Mouse (Mus musculus): ENCODE results near the gene Mitd1.
A peak's percentile ranks its signal among the peaks of the same experiment; 100 is the strongest.

The Mitd1 gene

GRCm38 (mm10) chr1:37890025-37890652 lies at the start of gene Mitd1, which contains the start of gene Mrpl30:
TSS of gene Mitd1 (minus strand) at chr1:37890411.
TSS of gene Mrpl30 (plus strand) at chr1:37890477.
- DNase-seq (ENCODE audit: extremely low read depth, low read depth): peak; percentile 80

- no peak for DNase-seq (ENCODE audit: extremely low read depth, low read depth)
Observed at GRCm38 (mm10) chr1:37931806-37932205, 41.6 kb upstream of the Mitd1 start.

- no peak for DNase-seq (ENCODE audit: extremely low read depth, low read depth)
Observed at GRCm38 (mm10) chr1:37925971-37926370, 35.8 kb upstream of the Mitd1 start.

GRCm38 (mm10) chr1:37922536-37922935 lies 32.3 kb upstream of the Mitd1 start:
- no peak for DNase-seq (ENCODE audit: extremely low read depth, low read depth)

- DNase-seq (ENCODE audit: extremely low read depth, low read depth): no peak
Observed at GRCm38 (mm10) chr1:37918096-37918495, 27.9 kb upstream of the Mitd1 start.

GRCm38 (mm10) chr1:37917666-37918065 lies 27.5 kb upstream of the Mitd1 start:
- DNase-seq (ENCODE audit: extremely low read depth, low read depth): no peak

GRCm38 (mm10) chr1:37916393-37916792 lies 26.2 kb upstream of the Mitd1 start, which contains the start of gene Lyg2:
TSS of gene Lyg2 (minus strand) at chr1:37916493.
- no peak for DNase-seq (ENCODE audit: extremely low read depth, low read depth)

- no peak for DNase-seq (ENCODE audit: extremely low read depth, low read depth)
Observed at GRCm38 (mm10) chr1:37912751-37913150, 22.5 kb upstream of the Mitd1 start.

GRCm38 (mm10) chr1:37903178-37903577 lies 13.0 kb upstream of the Mitd1 start:
- peak; percentile 24 for DNase-seq (ENCODE audit: extremely low read depth, low read depth)

GRCm38 (mm10) chr1:37900288-37900687 lies 10.1 kb upstream of the Mitd1 start:
- DNase-seq (ENCODE audit: extremely low read depth, low read depth): no peak

- DNase-seq (ENCODE audit: extremely low read depth, low read depth): no peak
Observed at GRCm38 (mm10) chr1:37899816-37900215, 9.6 kb upstream of the Mitd1 start.

- DNase-seq (ENCODE audit: extremely low read depth, low read depth): no peak
Observed at GRCm38 (mm10) chr1:37894606-37895005, 4.4 kb upstream of the Mitd1 start.

GRCm38 (mm10) chr1:37891400-37891799 lies 1.2 kb upstream of the Mitd1 start:
- DNase-seq (ENCODE audit: extremely low read depth, low read depth): peak; percentile 36

- DNase-seq (ENCODE audit: extremely low read depth, low read depth): peak; percentile 68
Observed at GRCm38 (mm10) chr1:37889206-37889605, 1.0 kb downstream of the Mitd1 start.

GRCm38 (mm10) chr1:37884451-37884850 lies 5.8 kb downstream of the Mitd1 start:
- DNase-seq (ENCODE audit: extremely low read depth, low read depth): no peak

- DNase-seq (ENCODE audit: extremely low read depth, low read depth): no peak
Observed at GRCm38 (mm10) chr1:37883411-37883810, 6.8 kb downstream of the Mitd1 start.

GRCm38 (mm10) chr1:37877736-37878460 lies 12.3 kb downstream of the Mitd1 start:
- DNase-seq (ENCODE audit: extremely low read depth, low read depth): no peak

GRCm38 (mm10) chr1:37873157-37873556 lies 17.1 kb downstream of the Mitd1 start:
- no peak for DNase-seq (ENCODE audit: extremely low read depth, low read depth)

- DNase-seq (ENCODE audit: extremely low read depth, low read depth): peak; percentile 84
Observed at GRCm38 (mm10) chr1:37872131-37873067, 17.8 kb downstream of the Mitd1 start.

- no peak for DNase-seq (ENCODE audit: extremely low read depth, low read depth)
Observed at GRCm38 (mm10) chr1:37871704-37872103, 18.5 kb downstream of the Mitd1 start, which contains the start of gene Lipt1. TSS of gene Lipt1 (plus strand) at chr1:37871738.

GRCm38 (mm10) chr1:37869362-37869761 lies 20.8 kb downstream of the Mitd1 start:
- DNase-seq (ENCODE audit: extremely low read depth, low read depth): no peak

- no peak for DNase-seq (ENCODE audit: extremely low read depth, low read depth)
Observed at GRCm38 (mm10) chr1:37868640-37869039, 21.6 kb downstream of the Mitd1 start.
